7 mouse cellular contexts compared by ENCODE assay signal in genomic region chr11:78135314-78135713, GRCm38 (mm10). TPM values are rescaled to one million over a fixed set of nuclear protein-coding genes. Genes with fewer than 3 reads are reported as not detected.
DNase-seq lines count a peak whose midpoint lies in the region; ATAC-seq and TF ChIP-seq lines count a peak whose summit lies in the region.
"Not testable (repeated sequence)": the region's sequence is repeated elsewhere in the genome, so short reads cannot be mapped to it uniquely, and the experiment has no call there.

No protein-coding gene starts in this region.

- peak; percentile 46 for DNase-seq in kidney, adult 11 months
- peak; percentile 25 for DNase-seq in kidney, postnatal 10 days
- peak; percentile 45 to 55 for DNase-seq in kidney, postnatal 36 days
- DNase-seq in liver, postnatal 0 days = not testable (repeated sequence)
- DNase-seq in yolk sac, embryonic 10.5 days (ENCODE audit: low spot score) = peak; percentile 80

- 0 out of 2 replicates have a peak overlapping the region, but pooled peaks have one; percentile 27 for H3K9ac ChIP-seq in ES-Bruce4 (ENCODE audit: low read depth, poor library complexity, severe bottlenecking)
- H3K9ac ChIP-seq in intestine, embryonic 15.5 days; liver, postnatal 0 days (replicated peaks): not testable (repeated sequence)

- H3K4me1 ChIP-seq in ES-Bruce4 (ENCODE audit: control insufficient read depth, insufficient read depth, low read length); intestine, embryonic 15.5 days (replicated peaks): not testable (repeated sequence)
- peaks cover 34% of the 10 kb centered on the region for H3K4me1 ChIP-seq in liver, postnatal 0 days (ENCODE audit: insufficient read depth)

- ATAC-seq in intestine, embryonic 15.5 days = peak; percentile 84
- ATAC-seq in liver, postnatal 0 days = peak; percentile 44

- 65% methylated on average over 7 of the region's 7 CpGs for WGBS in intestine, embryonic 15.5 days
- WGBS in liver, postnatal 0 days (ENCODE audit: insufficient replicate concordance) = 64% methylated on average over 7 of the region's 7 CpGs

- not testable (repeated sequence) for H3K36me3 ChIP-seq in ES-Bruce4 (ENCODE audit: control insufficient read depth, insufficient read depth, low read length, poor library complexity, severe bottlenecking); intestine, embryonic 15.5 days; liver, postnatal 0 days (replicated peaks; ENCODE audit: insufficient read depth, low read length)

- TF ChIP-seq CTCF in ES-Bruce4 (IDR thresholded peaks at IDR 0.05; ENCODE audit: low read depth, low read length); liver, postnatal 0 days (IDR thresholded peaks at IDR 0.05; ENCODE audit: low read depth): not testable (repeated sequence)

- H3K9me3 ChIP-seq in ES-Bruce4 (replicated peaks; ENCODE audit: control insufficient read depth, insufficient read depth, low read length, poor library complexity, severe bottlenecking); intestine, embryonic 15.5 days; liver, postnatal 0 days (ENCODE audit: low read length): not testable (repeated sequence)

- H3K4me3 ChIP-seq in ES-Bruce4 (ENCODE audit: low read depth, low read length); intestine, embryonic 15.5 days (replicated peaks); liver, postnatal 0 days (ENCODE audit: low read depth, low read length): not testable (repeated sequence)

- H3K4me2 ChIP-seq in intestine, embryonic 15.5 days (replicated peaks); liver, postnatal 0 days (ENCODE audit: low read depth, low read length): not testable (repeated sequence)

- H3K27ac ChIP-seq in ES-Bruce4 (ENCODE audit: insufficient read depth, low read length); intestine, embryonic 15.5 days; liver, postnatal 0 days (ENCODE audit: low read depth): not testable (repeated sequence)

- TF ChIP-seq EP300 in ES-Bruce4 (IDR thresholded peaks at IDR 0.05; ENCODE audit: insufficient read depth, low read depth, low read length); liver, postnatal 0 days (IDR thresholded peaks at IDR 0.05; ENCODE audit: low read depth): not testable (repeated sequence)

- not testable (repeated sequence) for TF ChIP-seq POLR2A in ES-Bruce4 (IDR thresholded peaks at IDR 0.05; ENCODE audit: insufficient read depth, low read length)

- not testable (repeated sequence) for H3K27me3 ChIP-seq in ES-Bruce4 (ENCODE audit: control insufficient read depth, insufficient read depth, low read length, poor library complexity, severe bottlenecking); intestine, embryonic 15.5 days (replicated peaks); liver, postnatal 0 days (ENCODE audit: insufficient read depth, low read length)

RNA-seq across cellular contexts. Expression of gene Traf4, which starts 30.1 kb away (rescaled TPM):
- 87.4 and 99.3 TPM in 2 replicates for polyA plus RNA-seq in ES-Bruce4 (2011; ENCODE audit: insufficient read depth, insufficient read length, low read depth, missing spikeins)
- polyA plus RNA-seq in intestine, embryonic 15.5 days (2015; fragmentation: Nextera tagmentation; extraction: Ambion mirVana) = 74.7 and 77.2 TPM in 2 replicates
- polyA plus RNA-seq in liver, postnatal 0 days (2015; fragmentation: Nextera tagmentation; extraction: Ambion mirVana) = 15.3 and 18.9 TPM in 2 replicates

RNA-seq across cellular contexts. Expression of gene Fam222b, which starts 40.9 kb away (rescaled TPM):
- 17.5 and 18.1 TPM in 2 replicates for polyA plus RNA-seq in ES-Bruce4 (2011; ENCODE audit: insufficient read depth, insufficient read length, low read depth, missing spikeins)
- 13.1 and 13.3 TPM in 2 replicates for polyA plus RNA-seq in intestine, embryonic 15.5 days (2015; fragmentation: Nextera tagmentation; extraction: Ambion mirVana)
- 5.9 and 7.5 TPM in 2 replicates for polyA plus RNA-seq in liver, postnatal 0 days (2015; fragmentation: Nextera tagmentation; extraction: Ambion mirVana)

RNA-seq across cellular contexts. Expression of gene Nek8, which starts 41.2 kb away (rescaled TPM):
- 18.1 and 20.0 TPM in 2 replicates for polyA plus RNA-seq in ES-Bruce4 (2011; ENCODE audit: insufficient read depth, insufficient read length, low read depth, missing spikeins)
- 14.4 and 17.1 TPM in 2 replicates for polyA plus RNA-seq in intestine, embryonic 15.5 days (2015; fragmentation: Nextera tagmentation; extraction: Ambion mirVana)
- 4.9 and 5.4 TPM in 2 replicates for polyA plus RNA-seq in liver, postnatal 0 days (2015; fragmentation: Nextera tagmentation; extraction: Ambion mirVana)

RNA-seq across cellular contexts. Expression of gene Tlcd1, which starts 41.2 kb away (rescaled TPM):
- polyA plus RNA-seq in ES-Bruce4 (2011; ENCODE audit: insufficient read depth, insufficient read length, low read depth, missing spikeins) = 12.2 and 13.2 TPM in 2 replicates
- 39.1 and 39.8 TPM in 2 replicates for polyA plus RNA-seq in intestine, embryonic 15.5 days (2015; fragmentation: Nextera tagmentation; extraction: Ambion mirVana)
- polyA plus RNA-seq in liver, postnatal 0 days (2015; fragmentation: Nextera tagmentation; extraction: Ambion mirVana) = 38.2 and 40.3 TPM in 2 replicates

RNA-seq across cellular contexts. Expression of gene Rpl23a, which starts 48.1 kb away (rescaled TPM):
- 2,740 and 2,914 TPM in 2 replicates for polyA plus RNA-seq in ES-Bruce4 (2011; ENCODE audit: insufficient read depth, insufficient read length, low read depth, missing spikeins)
- 1,310 and 1,463 TPM in 2 replicates for polyA plus RNA-seq in intestine, embryonic 15.5 days (2015; fragmentation: Nextera tagmentation; extraction: Ambion mirVana)
- polyA plus RNA-seq in liver, postnatal 0 days (2015; fragmentation: Nextera tagmentation; extraction: Ambion mirVana) = 732 and 758 TPM in 2 replicates
